Mouse (Mus musculus) spleen, postnatal 36 days (tissue): ENCODE measurements around the gene Tkt.
"Not testable (repeated sequence)": the region's sequence is repeated elsewhere in the genome, so short reads cannot be mapped to it uniquely, and the experiment has no call there.

ENCODE experiments used
- DNase-seq, 2 experiments: peaks; one replicate each; pipeline ENCODE4 v3.0.0; 2022; ENCODE audit warnings: low spot score in 2 of 2, mixed read lengths in 1 of 2

Gene Tkt

GRCm38 (mm10) chr14:30548131-30548720 is at the start of gene Tkt:
Gene Tkt (plus strand): TSS chr14:30548359.
- no peak for DNase-seq

GRCm38 (mm10) chr14:30504990-30505389 is 43.2 kb upstream of the Tkt start:
- no peak for DNase-seq

- no peak for DNase-seq
These were observed 37.9 kb upstream of the Tkt start for GRCm38 (mm10) chr14:30510214-30510763.

GRCm38 (mm10) chr14:30512896-30513295 is 35.3 kb upstream of the Tkt start:
- DNase-seq, result no peak

GRCm38 (mm10) chr14:30515931-30516723 is 32.0 kb upstream of the Tkt start:
- DNase-seq, result no peak

- DNase-seq, result no peak
These were observed 28.8 kb upstream of the Tkt start for GRCm38 (mm10) chr14:30519323-30519722.

GRCm38 (mm10) chr14:30523356-30523755 is 24.8 kb upstream of the Tkt start:
- DNase-seq, result no peak

GRCm38 (mm10) chr14:30528392-30528791 is 19.8 kb upstream of the Tkt start:
- DNase-seq, result no peak

GRCm38 (mm10) chr14:30528961-30529360 is 19.2 kb upstream of the Tkt start:
- DNase-seq, result no peak

- DNase-seq, result no peak
These were observed 18.7 kb upstream of the Tkt start for GRCm38 (mm10) chr14:30529454-30529853.

- no peak for DNase-seq
These were observed 17.4 kb upstream of the Tkt start for GRCm38 (mm10) chr14:30530726-30531269.

GRCm38 (mm10) chr14:30531431-30531830 is 16.7 kb upstream of the Tkt start:
- DNase-seq, result no peak

GRCm38 (mm10) chr14:30531896-30532295 is 16.3 kb upstream of the Tkt start:
- no peak for DNase-seq

GRCm38 (mm10) chr14:30533780-30534450 is 14.2 kb upstream of the Tkt start:
- DNase-seq, result no peak

GRCm38 (mm10) chr14:30541541-30541940 is 6.6 kb upstream of the Tkt start:
- DNase-seq, result no peak

GRCm38 (mm10) chr14:30543331-30543730 is 4.8 kb upstream of the Tkt start:
- DNase-seq, result not testable (repeated sequence)

- DNase-seq, result peak; percentile 92 to 96
These were observed 1.0 kb downstream of the Tkt start for GRCm38 (mm10) chr14:30548965-30549776.

- DNase-seq, result peak; percentile 51 to 56
These were observed 1.6 kb downstream of the Tkt start for GRCm38 (mm10) chr14:30549777-30550149.

GRCm38 (mm10) chr14:30550232-30551070 is 2.3 kb downstream of the Tkt start:
- DNase-seq, result no peak

GRCm38 (mm10) chr14:30551509-30551908 is 3.4 kb downstream of the Tkt start:
- DNase-seq, result no peak
